Mouse (Mus musculus): ENCODE results near the gene Tex13c1. TPM values are rescaled to one million over a fixed set of nuclear protein-coding genes. Genes with fewer than 3 reads are reported as not detected.

The Tex13c1 gene
- not detected for polyA plus RNA-seq (2014; fragmentation: Illumina TruSeq; extraction: RNeasy Lipid Tissue Mini Kit (QIAGEN cat#74804); ENCODE audit: low read depth, low replicate concordance)

DNA sequence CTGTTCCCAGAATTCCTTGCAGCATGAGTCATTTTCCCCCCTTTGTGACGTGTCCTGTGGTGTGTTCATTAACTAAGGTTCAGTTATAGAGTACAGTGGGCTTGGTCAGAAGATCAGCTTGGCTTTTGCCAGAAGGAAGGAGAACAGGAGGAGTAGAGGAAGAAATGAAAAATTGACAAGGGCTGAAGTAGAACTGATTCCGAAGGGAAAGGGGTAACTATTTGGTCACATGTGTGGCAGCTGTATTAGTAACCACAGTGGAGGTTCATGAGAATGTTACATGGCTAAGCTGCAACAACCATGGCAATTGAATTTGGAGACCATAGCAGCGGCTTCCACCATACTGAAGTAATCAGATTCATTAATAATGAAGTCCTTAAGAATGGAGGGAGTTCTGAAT, at the start of gene Tex13c1:
TSS of gene Tex13c1 (plus strand) at position 301 of the 400 bp plus-strand sequence.

Other genes starting within 250 kb of the Tex13c1 start
- gene Tenm1, start 162.0 kb upstream of the Tex13c1 start, polyA plus RNA-seq (2014; fragmentation: Illumina TruSeq; extraction: RNeasy Lipid Tissue Mini Kit (QIAGEN cat#74804); ENCODE audit: low read depth, low replicate concordance): not detected

All from kidney, adult 10 weeks (tissue).